Mouse (Mus musculus) embryonic facial prominence, embryonic 12.5 days (tissue): ENCODE data around the gene Elovl6. TPM values are rescaled to one million over a fixed set of nuclear protein-coding genes. Genes with fewer than 3 reads are reported as not detected.

Experiments used
- ATAC-seq: fragments of 200-750 bp; cut with Nextera tagmentation; 2 replicates; pipeline ENCODE4 v1.8.0; 2017; ENCODE audit not compliant: insufficient number of reproducible peaks, insufficient read depth, low FRiP score, low TSS enrichment
- H3K27ac ChIP-seq: fragments of 300-500 bp; sonication (generic); 2 replicates; pipeline ENCODE4 v1.5.1; 2016; ENCODE audit warnings: mild to moderate bottlenecking
- H3K27me3 ChIP-seq: fragments of 300-500 bp; sonication (generic); 2 replicates; pipeline ENCODE4 v1.6.1; 2016; ENCODE audit warnings: mild to moderate bottlenecking, moderate library complexity
- H3K36me3 ChIP-seq: fragments of 300-500 bp; sonication (generic); 2 replicates; pipeline ENCODE4 v1.6.1; 2016; ENCODE audit warnings: mild to moderate bottlenecking
- H3K4me1 ChIP-seq: fragments of 300-500 bp; sonication (generic); 2 replicates; pipeline ENCODE4 v1.6.1; 2016
- H3K4me2 ChIP-seq: fragments of 300-500 bp; sonication (generic); replicated peaks from 2 replicates; pipeline ENCODE4 v1.6.1; 2016; ENCODE audit warnings: mild to moderate bottlenecking, moderate library complexity
- H3K4me3 ChIP-seq: fragments of 300-500 bp; sonication (generic); 2 replicates; pipeline ENCODE4 v1.5.1; 2016; ENCODE audit warnings: mild to moderate bottlenecking
- H3K9ac ChIP-seq: fragments of 300-500 bp; sonication (generic); 2 replicates; pipeline ENCODE4 v1.6.1; 2016; ENCODE audit warnings: mild to moderate bottlenecking, moderate library complexity
- H3K9me3 ChIP-seq: fragments of 300-500 bp; sonication (generic); 2 replicates; pipeline ENCODE4 v1.6.1; 2016; ENCODE audit warnings: mild to moderate bottlenecking, moderate library complexity
- whole genome bisulfite sequencing: fragments of 180-500 bp; shearing (Covaris S2); methylation state at CpG from one replicate; pipeline ENCODE4 v1.1.7; 2016; 5-methylcytosine and 5-hydroxymethylcytosine counted together
- polyA plus RNA-seq: library from polyadenylated mRNA; unstranded; fragments of >200 nt; fragmentation: Nextera tagmentation; extraction: Ambion mirVana; gene quantifications from 2 replicates; pipeline ENCODE4 v1.2.1, GENCODE M21; 2016

Gene Elovl6
- polyA plus RNA-seq, 1 experiment from 2014 or later = 36.4 TPM

GRCm38 (mm10) chr3:129570989-129571388 lies 38.8 kb downstream of the Elovl6 start:
- no peaks in the 10 kb centered on the region for H3K4me1 ChIP-seq
- H3K27ac ChIP-seq = no peak overlapping the region
- no peaks in the 10 kb centered on the region for H3K27me3 ChIP-seq
- no peak overlapping the region for H3K9ac ChIP-seq
- H3K4me3 ChIP-seq = no peak overlapping the region
- 96% methylated on average over 8 of the region's 8 CpGs for WGBS
- ATAC-seq = no peak
- 0 out of 2 replicates have a peak, but pooled peaks cover 9% of the 10 kb centered on the region for H3K36me3 ChIP-seq
- no peak overlapping the region for H3K4me2 ChIP-seq
- H3K9me3 ChIP-seq = no peaks in the 10 kb centered on the region

GRCm38 (mm10) chr3:129571642-129572041 lies 39.5 kb downstream of the Elovl6 start:
- ATAC-seq = no peak
- H3K27me3 ChIP-seq = no peaks in the 10 kb centered on the region
- H3K9me3 ChIP-seq = 0 out of 2 replicates have a peak, but pooled peaks cover 3% of the 10 kb centered on the region
- no peak overlapping the region for H3K4me2 ChIP-seq
- 93% methylated on average over 5 of the region's 5 CpGs for WGBS
- no peaks in the 10 kb centered on the region for H3K4me1 ChIP-seq
- no peak overlapping the region for H3K9ac ChIP-seq
- no peak overlapping the region for H3K4me3 ChIP-seq
- H3K27ac ChIP-seq = no peak overlapping the region
- peaks cover 13% of the 10 kb centered on the region for H3K36me3 ChIP-seq

GRCm38 (mm10) chr3:129572959-129573358 lies 40.8 kb downstream of the Elovl6 start:
- Histone ChIP-seq H3K9ac (no peak overlapping the region), H3K4me3 (no peak overlapping the region), H3K27ac (no peak overlapping the region), H3K9me3 (0 out of 2 replicates have a peak, but pooled peaks cover 3% of the 10 kb centered on the region), H3K27me3 (no peaks in the 10 kb centered on the region), H3K4me2 (no peak overlapping the region), H3K36me3 (peaks cover 14% of the 10 kb centered on the region), H3K4me1 (no peaks in the 10 kb centered on the region)
- ATAC-seq = no peak
- WGBS = 62% methylated on average over 4 of the region's 4 CpGs

GRCm38 (mm10) chr3:129573609-129574008 lies 41.5 kb downstream of the Elovl6 start:
- no peak overlapping the region for H3K4me3 ChIP-seq
- no peak for ATAC-seq
- no peak overlapping the region for H3K9ac ChIP-seq
- no peaks in the 10 kb centered on the region for H3K27me3 ChIP-seq
- peaks cover 14% of the 10 kb centered on the region for H3K36me3 ChIP-seq
- no peaks in the 10 kb centered on the region for H3K4me1 ChIP-seq
- no peak overlapping the region for H3K4me2 ChIP-seq
- 0 out of 2 replicates have a peak, but pooled peaks cover 3% of the 10 kb centered on the region for H3K9me3 ChIP-seq
- 78% methylated on average over 4 of the region's 4 CpGs for WGBS
- no peak overlapping the region for H3K27ac ChIP-seq

DNA sequence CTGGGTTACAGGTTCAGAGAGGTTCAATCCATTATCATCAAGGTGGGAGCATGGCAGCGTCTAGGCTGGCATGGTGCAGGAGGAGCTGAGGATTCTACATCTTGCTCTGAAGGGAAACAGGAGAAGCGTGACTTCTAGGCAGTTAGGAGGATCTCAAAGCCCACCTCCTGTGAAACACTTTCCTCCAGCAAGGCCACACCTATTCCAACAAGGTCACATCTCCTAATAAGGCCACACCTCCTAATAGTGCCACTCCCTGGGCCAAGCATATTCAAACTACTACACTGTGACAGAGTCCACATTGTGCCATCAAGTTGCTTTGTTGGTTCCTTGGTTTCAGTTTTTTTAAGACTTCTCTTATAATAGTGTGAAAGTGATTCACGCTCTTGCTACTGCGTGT lies 42.9 kb downstream of the Elovl6 start:
- H3K4me2 ChIP-seq = no peak overlapping the region
- no peak for ATAC-seq
- WGBS = 94% methylated on average over 4 of the region's 4 CpGs
- H3K27me3 ChIP-seq = no peaks in the 10 kb centered on the region
- H3K36me3 ChIP-seq = peaks cover 14% of the 10 kb centered on the region
- H3K4me3 ChIP-seq = no peak overlapping the region
- no peak overlapping the region for H3K9ac ChIP-seq
- 0 out of 2 replicates have a peak, but pooled peaks cover 3% of the 10 kb centered on the region for H3K9me3 ChIP-seq
- no peaks in the 10 kb centered on the region for H3K4me1 ChIP-seq
- no peak overlapping the region for H3K27ac ChIP-seq

DNA sequence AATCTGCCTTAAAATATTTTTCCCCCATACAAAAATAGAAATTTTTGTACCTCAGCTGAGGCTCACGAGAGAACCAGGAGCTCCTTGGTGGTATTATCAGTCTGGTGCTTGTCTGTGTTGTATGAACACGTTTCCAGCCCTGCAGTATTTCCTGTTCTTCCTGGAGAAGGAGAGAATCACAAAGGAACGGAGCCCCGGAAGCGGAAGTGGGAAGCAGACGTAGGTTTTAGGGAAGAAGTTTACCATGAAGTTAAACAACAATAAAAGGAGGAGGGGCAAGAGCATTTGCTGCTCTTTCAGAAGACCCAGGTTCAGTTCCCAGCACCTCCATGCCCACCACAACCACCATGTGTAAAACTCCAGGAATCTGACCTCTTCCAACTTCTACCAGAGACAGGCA lies 44.4 kb downstream of the Elovl6 start:
- H3K9ac ChIP-seq = no peak overlapping the region
- no peaks in the 10 kb centered on the region for H3K27me3 ChIP-seq
- H3K9me3 ChIP-seq = 0 out of 2 replicates have a peak, but pooled peaks cover 3% of the 10 kb centered on the region
- 89% methylated on average over 6 of the region's 6 CpGs for WGBS
- H3K4me2 ChIP-seq = no peak overlapping the region
- peaks cover 7% of the 10 kb centered on the region for H3K36me3 ChIP-seq
- H3K4me3 ChIP-seq = no peak overlapping the region
- ATAC-seq = no peak
- H3K4me1 ChIP-seq = no peaks in the 10 kb centered on the region
- H3K27ac ChIP-seq = no peak overlapping the region

GRCm38 (mm10) chr3:129578741-129579475 lies 46.8 kb downstream of the Elovl6 start:
- Histone ChIP-seq H3K4me3 (no peak overlapping the region), H3K27me3 (no peaks in the 10 kb centered on the region), H3K27ac (no peak overlapping the region), H3K36me3 (peaks cover 7% of the 10 kb centered on the region), H3K4me1 (no peaks in the 10 kb centered on the region), H3K9ac (no peak overlapping the region), H3K4me2 (no peak overlapping the region), H3K9me3 (0 out of 2 replicates have a peak, but pooled peaks cover 3% of the 10 kb centered on the region)
- WGBS = 90% methylated on average over 11 of the region's 11 CpGs
- no peak for ATAC-seq

- Histone ChIP-seq H3K9ac (no peak overlapping the region), H3K36me3 (peaks cover 5% of the 10 kb centered on the region), H3K4me2 (no peak overlapping the region), H3K4me1 (no peaks in the 10 kb centered on the region), H3K9me3 (0 out of 2 replicates have a peak, but pooled peaks cover 3% of the 10 kb centered on the region), H3K27me3 (no peaks in the 10 kb centered on the region), H3K4me3 (no peak overlapping the region), H3K27ac (no peak overlapping the region)
- 73% methylated on average over 3 of the region's 3 CpGs for WGBS
- no peak for ATAC-seq
These were observed 48.9 kb downstream of the Elovl6 start for GRCm38 (mm10) chr3:129581024-129581423.

DNA sequence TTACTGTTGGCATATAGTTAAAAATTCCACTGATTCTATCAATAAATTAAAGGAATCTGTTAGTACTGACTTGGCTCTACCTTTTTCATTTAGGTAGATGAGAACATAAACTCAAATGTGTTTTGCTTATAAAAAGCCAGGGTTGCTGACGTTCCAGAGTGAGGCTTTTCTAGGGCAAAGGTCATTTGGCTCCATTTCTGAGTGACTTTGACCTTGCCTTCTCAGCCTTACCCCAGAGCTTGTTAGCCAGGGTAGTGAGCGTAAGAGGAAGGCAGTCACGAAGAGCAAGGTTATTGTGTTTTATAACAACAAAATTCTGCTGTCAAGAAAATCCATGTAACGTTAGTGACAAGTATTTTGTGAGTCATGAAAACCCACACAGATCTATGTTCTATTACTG lies 50.3 kb downstream of the Elovl6 start:
- H3K4me1 ChIP-seq = no peaks in the 10 kb centered on the region
- H3K9ac ChIP-seq = no peak overlapping the region
- no peaks in the 10 kb centered on the region for H3K9me3 ChIP-seq
- WGBS = 59% methylated on average over 4 of the region's 4 CpGs
- no peaks in the 10 kb centered on the region for H3K27me3 ChIP-seq
- H3K4me3 ChIP-seq = no peak overlapping the region
- no peak for ATAC-seq
- no peak overlapping the region for H3K4me2 ChIP-seq
- no peaks in the 10 kb centered on the region for H3K36me3 ChIP-seq
- H3K27ac ChIP-seq = no peak overlapping the region

GRCm38 (mm10) chr3:129583290-129583689 lies 51.1 kb downstream of the Elovl6 start:
- Histone ChIP-seq H3K36me3 (no peaks in the 10 kb centered on the region), H3K9me3 (no peaks in the 10 kb centered on the region), H3K27me3 (no peaks in the 10 kb centered on the region), H3K9ac (no peak overlapping the region), H3K4me3 (no peak overlapping the region), H3K4me2 (no peak overlapping the region), H3K4me1 (no peaks in the 10 kb centered on the region), H3K27ac (no peak overlapping the region)
- ATAC-seq = no peak
- WGBS = 83% methylated on average over 5 of the region's 5 CpGs

- 86% methylated on average over 8 of the region's 8 CpGs for WGBS
- Histone ChIP-seq H3K27me3 (no peaks in the 10 kb centered on the region), H3K9ac (no peak overlapping the region), H3K9me3 (no peaks in the 10 kb centered on the region), H3K27ac (no peak overlapping the region), H3K4me1 (no peaks in the 10 kb centered on the region), H3K36me3 (no peaks in the 10 kb centered on the region), H3K4me2 (no peak overlapping the region), H3K4me3 (no peak overlapping the region)
- no peak for ATAC-seq
These were observed 55.8 kb downstream of the Elovl6 start for GRCm38 (mm10) chr3:129587916-129588315.

DNA sequence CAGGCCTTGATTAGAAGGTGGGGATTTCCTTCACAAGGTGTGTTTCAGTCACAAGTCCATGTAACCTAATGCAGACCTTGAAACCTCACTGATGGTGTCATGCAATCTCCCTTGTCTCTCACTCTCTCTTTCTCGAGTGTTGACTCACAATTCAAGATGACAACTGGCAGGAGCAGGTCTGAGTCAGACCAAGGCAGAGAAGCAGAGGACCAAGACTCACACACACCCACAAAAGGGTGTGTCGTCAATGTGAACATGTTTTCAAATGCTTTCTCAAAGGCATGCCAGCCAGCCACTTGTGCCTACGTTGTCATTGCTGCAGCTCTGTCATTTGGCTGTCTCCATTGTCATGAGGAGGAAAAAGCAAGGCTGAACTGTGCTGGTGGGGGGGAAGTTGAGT lies 56.6 kb downstream of the Elovl6 start:
- Histone ChIP-seq H3K27me3 (no peaks in the 10 kb centered on the region), H3K4me2 (no peak overlapping the region), H3K9ac (no peak overlapping the region), H3K9me3 (no peaks in the 10 kb centered on the region), H3K4me1 (no peaks in the 10 kb centered on the region), H3K4me3 (no peak overlapping the region), H3K27ac (no peak overlapping the region), H3K36me3 (no peaks in the 10 kb centered on the region)
- ATAC-seq = no peak
- WGBS = 85% methylated on average over 3 of the region's 3 CpGs
